Mouse (Mus musculus): ENCODE results near the gene Frmpd4. TPM values are rescaled to one million over a fixed set of nuclear protein-coding genes. Genes with fewer than 3 reads are reported as not detected.

Gene Frmpd4
- polyA plus RNA-seq, 2 experiments from 2014 or later, result 0.04 TPM; not detected in 1

- ATAC-seq, result no peak
Measured at GRCm38 (mm10) chrX:168123589-168123965, 453.5 kb downstream of the Frmpd4 start.

DNA sequence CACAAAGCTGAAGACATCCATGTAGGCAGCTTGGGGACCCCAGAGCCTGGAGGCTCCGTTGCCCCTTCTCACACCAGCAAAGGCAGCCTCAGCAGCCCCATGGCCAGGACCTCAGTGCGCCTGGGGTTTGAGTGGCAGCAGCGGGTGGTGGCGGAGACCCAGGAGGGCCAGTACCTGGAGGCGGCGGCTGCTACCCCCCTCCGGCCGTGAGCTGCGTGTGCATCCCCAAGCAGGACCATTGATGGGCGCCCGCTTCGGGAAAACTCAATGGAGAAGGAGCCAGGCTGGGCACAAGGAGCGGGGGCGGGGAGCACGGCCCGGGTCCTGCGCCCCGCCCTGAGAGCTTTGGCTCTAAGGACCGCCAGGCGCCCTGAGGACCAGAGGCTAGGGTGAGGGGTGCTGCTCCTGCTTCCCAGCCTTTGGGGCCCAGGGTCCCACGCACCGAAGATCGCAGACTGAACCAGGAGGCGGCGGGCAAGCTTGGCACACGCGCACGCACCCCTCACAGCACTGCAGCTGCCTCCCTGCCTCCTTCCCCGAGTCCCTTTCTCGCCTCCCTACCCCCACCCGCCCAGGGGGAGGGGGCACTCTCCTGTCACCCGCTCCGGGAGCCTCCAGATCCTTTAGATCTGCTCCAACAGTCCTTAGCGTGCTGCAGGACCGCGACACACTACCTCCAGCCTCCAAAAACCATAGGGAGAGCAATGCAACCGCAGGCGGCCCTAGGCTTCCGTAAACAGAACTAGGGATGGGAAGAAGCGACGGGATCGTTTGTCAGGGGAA is 454.0 kb downstream of the Frmpd4 start:
- ATAC-seq, result no peak

- no peak for ATAC-seq
Measured at GRCm38 (mm10) chrX:168041589-168041988, 535.4 kb downstream of the Frmpd4 start.

DNA sequence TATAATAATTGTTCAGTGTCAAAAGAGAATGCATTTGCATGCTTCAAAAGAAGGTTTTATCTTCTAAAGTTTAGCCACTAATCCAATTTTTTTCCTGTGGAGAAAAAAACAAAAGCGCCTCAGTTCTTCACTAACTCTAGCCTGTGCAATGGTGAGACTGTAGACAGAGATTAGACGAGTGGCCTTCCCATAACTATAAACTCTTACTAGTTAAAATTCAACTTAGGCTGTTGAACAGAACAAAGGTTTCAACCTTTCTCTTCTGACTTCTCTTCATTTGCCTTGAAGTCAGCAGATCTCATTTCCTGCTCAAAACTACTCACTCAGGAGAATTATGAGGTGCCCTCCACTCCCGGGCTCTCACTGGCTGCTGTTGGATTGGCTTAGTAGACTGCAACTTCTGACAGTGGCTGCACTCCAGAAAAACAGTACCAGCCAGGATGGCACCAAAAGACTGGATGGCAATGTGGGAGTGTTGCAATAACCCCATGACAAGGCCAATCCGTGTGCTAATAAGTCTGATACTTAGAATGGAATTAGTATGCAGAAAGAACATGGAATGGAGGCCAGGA is 556.4 kb downstream of the Frmpd4 start:
- no peak for ATAC-seq

DNA sequence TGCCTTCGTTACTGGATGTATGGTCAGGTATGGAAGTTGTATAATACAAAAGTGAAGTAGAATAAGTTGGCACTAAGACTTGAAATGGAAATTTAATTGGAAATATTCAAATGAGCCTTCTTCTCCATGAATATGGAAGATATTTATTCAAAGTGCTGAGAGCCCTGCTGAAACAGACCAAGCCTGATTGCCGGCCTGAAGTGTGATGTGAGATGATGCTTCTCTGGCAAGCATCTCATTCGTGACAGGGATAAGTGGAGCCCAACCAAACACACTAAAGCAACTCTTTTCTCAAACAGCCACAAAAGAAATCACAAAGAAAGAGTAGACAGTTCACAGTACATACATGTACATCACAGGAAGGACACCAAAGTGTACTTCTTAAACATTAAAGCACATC is 559.2 kb downstream of the Frmpd4 start:
- no peak for ATAC-seq

DNA sequence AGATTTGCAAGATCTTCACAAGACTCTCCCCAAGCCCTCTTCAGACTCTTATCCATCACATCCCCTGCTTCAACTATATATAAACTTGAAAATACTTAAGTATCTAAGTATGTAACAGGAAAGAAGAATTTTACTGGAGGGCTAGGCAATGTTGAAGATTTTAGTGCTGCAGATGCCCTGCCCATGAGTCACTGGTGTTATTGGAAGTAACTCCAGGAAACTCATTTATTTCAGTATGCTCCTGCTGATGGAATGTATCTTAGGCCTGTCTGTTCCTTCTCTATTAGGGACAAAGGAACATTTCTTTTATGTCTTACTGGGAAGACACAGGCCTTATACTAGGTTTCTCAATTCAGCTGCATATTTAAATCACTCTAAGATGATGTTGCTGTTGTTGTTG is 592.2 kb downstream of the Frmpd4 start:
- ATAC-seq, result no peak

DNA sequence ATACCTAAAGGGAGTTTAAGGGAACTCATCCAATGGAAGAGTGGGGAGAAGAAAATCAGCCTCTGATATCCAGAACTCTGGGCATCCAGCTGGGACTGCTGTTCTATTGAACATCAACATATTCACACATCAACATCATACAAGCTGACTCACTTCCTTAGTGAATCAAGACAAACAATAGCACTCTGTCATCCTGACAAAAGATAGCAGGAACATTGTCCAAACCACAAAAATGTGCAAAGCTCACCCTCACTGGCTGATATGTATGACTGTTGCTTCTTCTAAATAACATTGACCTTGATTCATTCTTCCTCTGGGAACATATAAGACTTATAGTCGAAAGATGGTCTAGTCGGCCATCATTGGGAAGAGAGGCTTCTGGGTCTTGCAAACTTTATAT is 625.8 kb downstream of the Frmpd4 start:
- no peak for ATAC-seq

GRCm38 (mm10) chrX:167909483-167909882 is 667.5 kb downstream of the Frmpd4 start:
- ATAC-seq, result no peak

DNA sequence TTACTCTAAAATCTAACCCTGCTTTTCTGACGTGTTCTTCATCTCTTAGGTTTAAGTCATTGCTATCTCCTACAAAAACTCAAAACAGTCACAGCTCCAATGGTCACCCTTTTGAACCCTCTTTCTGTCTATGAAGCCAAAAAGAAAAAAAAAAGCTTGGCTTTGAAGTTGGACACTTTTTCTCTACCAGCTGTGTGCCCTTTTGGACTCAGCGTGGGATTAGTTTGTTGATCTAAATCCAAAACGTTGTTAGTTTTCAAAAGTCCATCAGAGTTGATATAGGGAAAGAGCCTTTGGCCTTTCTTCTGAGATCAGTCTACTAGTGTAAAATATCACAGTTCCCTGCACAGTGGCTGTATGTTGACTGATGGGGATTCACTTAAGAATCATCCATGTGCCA is 676.0 kb downstream of the Frmpd4 start:
- ATAC-seq, result no peak

- no peak for ATAC-seq
Measured at GRCm38 (mm10) chrX:167854821-167855220, 722.2 kb downstream of the Frmpd4 start.

- no peak for ATAC-seq
Measured at GRCm38 (mm10) chrX:167832543-167832942, 744.5 kb downstream of the Frmpd4 start.

DNA sequence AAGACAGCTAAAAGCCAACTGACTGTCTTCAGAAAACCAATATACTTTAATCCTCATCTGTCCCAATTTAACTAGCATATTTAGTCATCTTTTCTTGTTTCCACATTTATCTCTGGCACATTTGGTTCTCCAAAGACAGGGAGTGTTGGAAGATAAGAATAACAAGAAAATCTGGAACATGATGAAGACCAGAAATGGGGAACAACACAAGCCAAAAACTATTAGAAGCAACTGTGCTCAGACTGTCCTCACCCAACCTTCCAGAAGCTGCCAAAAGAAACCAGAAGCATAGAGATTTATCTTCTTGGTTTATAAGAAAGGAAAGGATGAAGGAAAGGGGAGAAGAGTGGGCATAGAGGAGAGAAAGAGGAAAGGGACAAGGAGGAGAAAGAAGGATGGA is 748.6 kb downstream of the Frmpd4 start:
- no peak for ATAC-seq

GRCm38 (mm10) chrX:167817363-167817762 is 759.7 kb downstream of the Frmpd4 start:
- ATAC-seq, result no peak

DNA sequence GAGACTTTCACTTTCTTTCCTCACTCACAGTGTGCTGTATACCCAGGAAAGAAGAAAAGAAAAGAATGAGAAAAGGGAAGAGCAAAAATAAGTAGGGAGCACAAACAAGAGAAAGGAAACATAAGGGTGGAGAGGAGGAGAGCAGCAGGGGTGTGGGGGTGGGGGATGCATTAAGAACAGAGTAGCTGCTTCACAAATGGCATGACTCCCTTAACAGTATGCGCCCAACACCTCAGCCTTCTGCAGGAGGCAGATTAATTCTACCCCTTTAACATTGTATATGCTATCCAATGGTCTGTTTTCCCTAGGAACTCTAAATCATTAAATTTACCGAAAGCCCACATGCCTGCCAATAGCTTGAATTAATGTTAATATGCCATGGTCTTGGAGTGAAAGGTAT is 766.9 kb downstream of the Frmpd4 start:
- ATAC-seq, result no peak

- no peak for ATAC-seq
Measured at GRCm38 (mm10) chrX:167808572-167808971, 768.5 kb downstream of the Frmpd4 start.

DNA sequence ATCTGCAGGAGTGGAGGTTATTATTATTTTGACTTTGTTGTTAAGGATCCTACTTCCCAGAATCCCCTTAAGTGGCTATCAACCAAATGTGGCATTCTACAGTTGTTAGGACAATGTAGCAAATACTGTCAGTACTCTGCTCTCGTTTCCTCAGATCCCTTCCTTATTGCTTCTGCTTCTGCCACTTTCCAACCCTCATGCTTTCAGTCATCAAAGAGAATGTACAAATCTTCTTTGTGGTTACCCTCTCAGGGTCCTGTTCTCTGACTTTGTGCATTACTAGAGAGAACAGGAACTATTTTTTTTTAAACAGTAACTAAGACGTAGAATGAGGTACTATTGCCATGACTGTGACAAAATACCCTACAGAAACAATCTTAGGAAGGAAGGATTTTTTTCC is 788.3 kb downstream of the Frmpd4 start:
- ATAC-seq, result no peak

DNA sequence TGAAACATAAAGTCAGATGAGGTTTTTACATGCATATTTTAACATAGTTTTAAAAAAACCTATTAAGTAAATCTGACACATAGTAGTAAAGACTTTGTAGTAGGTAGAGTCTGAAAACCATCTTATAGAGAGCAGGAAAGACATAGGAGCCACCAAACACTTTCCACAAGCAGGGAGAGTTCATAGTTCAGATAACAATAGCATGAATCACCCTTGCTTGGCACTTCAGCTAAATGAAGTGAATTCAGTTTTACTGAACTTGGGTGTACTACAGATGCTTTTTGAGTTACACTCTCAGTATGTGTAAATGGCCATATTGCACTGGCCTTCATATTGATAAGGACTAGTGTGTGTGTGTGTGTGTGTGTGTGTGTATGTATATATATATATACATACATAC is 793.5 kb downstream of the Frmpd4 start:
- ATAC-seq, result no peak

GRCm38 (mm10) chrX:167719564-167719981 is 857.5 kb downstream of the Frmpd4 start:
- ATAC-seq, result no peak

GRCm38 (mm10) chrX:167719092-167719491 is 857.9 kb downstream of the Frmpd4 start:
- ATAC-seq, result no peak

DNA sequence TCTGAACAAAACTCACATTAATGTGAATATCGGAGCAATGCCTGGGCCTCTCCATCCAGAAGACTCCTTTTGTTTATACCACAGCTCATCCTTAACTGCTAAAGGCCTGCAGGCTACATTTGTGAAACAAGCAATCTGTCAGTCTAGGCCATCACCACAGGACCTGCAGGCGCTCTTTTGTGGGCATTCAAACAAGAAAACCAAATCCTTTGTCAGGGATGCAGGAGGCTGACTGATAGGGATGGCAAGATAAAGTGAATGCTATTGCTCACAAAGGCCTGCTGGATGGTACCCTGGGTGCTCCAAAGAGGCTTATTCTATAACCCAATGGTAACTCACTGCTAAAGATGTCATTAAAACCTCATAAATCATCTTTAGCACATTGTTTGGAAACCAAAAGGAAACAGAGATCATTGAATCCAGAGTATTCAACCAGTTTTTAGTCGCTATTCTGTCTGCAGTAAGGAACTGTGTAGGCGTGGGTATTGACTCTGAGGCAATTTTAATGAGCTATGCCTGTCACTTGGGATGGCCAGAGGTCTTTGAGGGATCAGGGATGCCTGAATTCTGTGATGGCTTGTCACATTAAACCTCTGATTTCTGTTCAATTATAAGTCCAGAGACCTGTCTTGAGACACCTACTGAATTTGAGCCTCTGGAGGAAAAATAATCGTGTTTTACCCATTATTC is 922.1 kb downstream of the Frmpd4 start:
- no peak for ATAC-seq

- ATAC-seq, result no peak
Measured at GRCm38 (mm10) chrX:167654249-167654648, 922.8 kb downstream of the Frmpd4 start.

- ATAC-seq, result peak; percentile 78
Measured at GRCm38 (mm10) chrX:167597639-167598217, 979.3 kb downstream of the Frmpd4 start.

DNA sequence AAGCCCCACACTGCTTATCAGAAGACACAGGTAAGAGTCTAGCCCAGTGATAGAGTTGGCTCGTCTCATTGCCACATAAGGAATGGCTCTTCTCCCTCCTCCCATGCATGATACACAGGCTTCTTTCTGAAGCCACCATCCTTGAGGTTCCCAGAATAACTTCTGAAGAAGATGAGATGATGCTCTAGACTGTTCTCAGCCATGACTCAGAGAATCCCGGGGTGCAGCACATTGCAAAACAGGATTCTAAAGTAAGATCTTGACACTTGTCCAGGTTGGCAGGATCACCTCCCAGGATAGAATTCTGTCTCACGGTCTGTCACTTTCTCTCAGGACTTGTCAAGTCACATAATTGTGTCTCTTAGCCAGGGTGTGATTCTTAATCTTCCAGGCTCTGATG is 1024.2 kb downstream of the Frmpd4 start:
- no peak for ATAC-seq

DNA sequence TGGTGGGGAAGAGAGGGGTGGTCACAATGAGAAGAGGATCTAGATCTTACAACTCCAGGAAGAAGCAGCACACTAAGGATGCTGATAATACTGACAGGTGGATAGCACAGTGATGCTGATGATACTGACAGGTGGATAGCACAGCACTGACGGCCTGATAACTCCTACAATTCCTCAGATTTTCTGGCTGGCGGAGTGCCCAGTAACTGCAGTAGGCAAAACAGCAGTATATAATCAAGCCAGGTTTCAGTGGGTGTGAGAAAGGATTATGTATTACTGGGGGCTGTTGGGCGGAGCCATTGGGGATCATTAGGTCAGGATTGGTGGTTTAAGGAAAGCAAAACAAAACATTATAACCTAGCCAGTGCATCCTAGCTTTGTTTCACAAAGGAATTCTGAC is 1053.9 kb downstream of the Frmpd4 start:
- ATAC-seq, result no peak

All from activated CD4-positive, CD25-positive, alpha-beta regulatory T cell, adult 4 months (primary cell).